Mouse (Mus musculus) lung, embryonic 14.5 days (tissue): ENCODE measurements around the gene Prdm2. TPM values are rescaled to one million over a fixed set of nuclear protein-coding genes. Genes with fewer than 3 reads are reported as not detected.

Experiments used
- ATAC-seq: fragments of 200-750 bp; cut with Nextera tagmentation; 2 replicates; pipeline ENCODE4 v1.8.0; 2017; ENCODE audit warnings: mild to moderate bottlenecking, moderate TSS enrichment, moderate library complexity; ENCODE audit not compliant: insufficient read depth
- DNase-seq: peaks from one replicate; pipeline ENCODE4 v3.0.0-alpha.2; 2015
- H3K27ac ChIP-seq: fragments of 300-500 bp; sonication (generic); 2 replicates; pipeline ENCODE4 v1.5.1; 2014; ENCODE audit warnings: low read depth, mild to moderate bottlenecking, moderate library complexity
- H3K27me3 ChIP-seq: fragments of 300-500 bp; sonication (generic); 2 replicates; pipeline ENCODE4 v1.6.1; 2014; ENCODE audit warnings: low read length, control low read depth; ENCODE audit not compliant: insufficient read depth
- H3K36me3 ChIP-seq: fragments of 300-500 bp; sonication (generic); 2 replicates; pipeline ENCODE4 v1.6.1; 2014; ENCODE audit warnings: control low read depth; ENCODE audit not compliant: insufficient read depth
- H3K4me1 ChIP-seq: fragments of 300-500 bp; sonication (generic); 2 replicates; pipeline ENCODE4 v1.6.1; 2014; ENCODE audit warnings: antibody characterized with exemption, control low read depth; ENCODE audit not compliant: insufficient read depth
- H3K4me2 ChIP-seq: fragments of 300-500 bp; sonication (generic); 2 replicates; pipeline ENCODE4 v1.6.1; 2014; ENCODE audit warnings: mild to moderate bottlenecking
- H3K4me3 ChIP-seq: fragments of 300-500 bp; sonication (generic); 2 replicates; pipeline ENCODE4 v1.5.1; 2014; ENCODE audit warnings: low read depth, low read length
- H3K9ac ChIP-seq: fragments of 300-500 bp; sonication (generic); 2 replicates; pipeline ENCODE4 v1.6.1; 2014
- H3K9me3 ChIP-seq: fragments of 300-500 bp; sonication (generic); 2 replicates; pipeline ENCODE4 v1.6.1; 2016; ENCODE audit warnings: low read depth, low read length, control low read depth
- CTCF ChIP-seq: IDR thresholded peaks from 2 replicates; pipeline ENCODE4 v1.5.1; 2016; ENCODE audit warnings: antibody characterized with exemption, low read depth
- WGBS: fragments of 180-500 bp; shearing (Covaris S2); extraction: QIAGEN DNeasy Blood & Tissue Kit; methylation state at CpG from one replicate; pipeline ENCODE4 v1.1.7; 2014; 5-methylcytosine and 5-hydroxymethylcytosine counted together
- polyA plus RNA-seq: library from polyadenylated mRNA; unstranded; fragments of >200 nt; fragmentation: Nextera tagmentation; extraction: Ambion mirVana; gene quantifications from 2 replicates; pipeline ENCODE4 v1.2.1, GENCODE M21; 2014

Prdm2 gene
- polyA plus RNA-seq, 1 experiment from 2014 or later: 12.0 TPM

GRCm38 (mm10) chr4:143121174-143121573, 91.6 kb downstream of the Prdm2 start:
- Histone ChIP-seq H3K36me3 (peaks cover 11% of the 10 kb centered on the region; the same call in 1 of the 2 replicates), H3K4me2 (no peak overlapping the region), H3K9ac (no peak overlapping the region), H3K27ac (no peak overlapping the region), H3K9me3 (no peaks in the 10 kb centered on the region), H3K4me3 (no peak overlapping the region), H3K4me1 (no peaks in the 10 kb centered on the region), H3K27me3 (no peaks in the 10 kb centered on the region)
- ATAC-seq (no peak), DNase-seq (no peak)
- WGBS: 83% methylated on average over 3 of the region's 3 CpGs
- no peak for TF ChIP-seq CTCF

GRCm38 (mm10) chr4:143120008-143120407, 92.8 kb downstream of the Prdm2 start:
- Histone ChIP-seq H3K27me3 (no peaks in the 10 kb centered on the region), H3K4me2 (no peak overlapping the region), H3K9me3 (no peaks in the 10 kb centered on the region), H3K27ac (no peak overlapping the region), H3K4me1 (no peaks in the 10 kb centered on the region), H3K36me3 (peaks cover 11% of the 10 kb centered on the region; the same call in 1 of the 2 replicates), H3K4me3 (no peak overlapping the region), H3K9ac (no peak overlapping the region)
- TF ChIP-seq CTCF: no peak
- 88% methylated on average over 8 of the region's 8 CpGs for WGBS
- DNase-seq (no peak), ATAC-seq (no peak)

GRCm38 (mm10) chr4:143118843-143119242, 94.0 kb downstream of the Prdm2 start:
- no peak for DNase-seq
- no peak overlapping the region for H3K4me2 ChIP-seq
- H3K9me3 ChIP-seq: no peaks in the 10 kb centered on the region
- no peaks in the 10 kb centered on the region for H3K27me3 ChIP-seq
- H3K9ac ChIP-seq: no peak overlapping the region
- 43% methylated on average over 4 of the region's 4 CpGs for WGBS
- no peak overlapping the region for H3K27ac ChIP-seq
- H3K4me1 ChIP-seq: no peaks in the 10 kb centered on the region
- TF ChIP-seq CTCF: no peak
- H3K36me3 ChIP-seq: 0 out of 2 replicates have a peak, but pooled peaks cover 11% of the 10 kb centered on the region
- no peak for ATAC-seq
- H3K4me3 ChIP-seq: no peak overlapping the region

- Histone ChIP-seq H3K4me2 (no peak overlapping the region), H3K27me3 (no peaks in the 10 kb centered on the region), H3K4me3 (no peak overlapping the region), H3K27ac (no peak overlapping the region), H3K36me3 (peaks cover 10% of the 10 kb centered on the region), H3K9ac (no peak overlapping the region), H3K9me3 (no peaks in the 10 kb centered on the region), H3K4me1 (no peaks in the 10 kb centered on the region)
- no peak for TF ChIP-seq CTCF
- WGBS: 52% methylated on average over 12 of the region's 12 CpGs
- ATAC-seq (no peak), DNase-seq (peak; percentile 38)
These were observed 96.9 kb downstream of the Prdm2 start for GRCm38 (mm10) chr4:143115851-143116250.

- H3K9me3 ChIP-seq: no peaks in the 10 kb centered on the region
- H3K27me3 ChIP-seq: no peaks in the 10 kb centered on the region
- no peak overlapping the region for H3K27ac ChIP-seq
- peaks cover 18% of the 10 kb centered on the region for H3K36me3 ChIP-seq
- no peak for TF ChIP-seq CTCF
- no peak overlapping the region for H3K9ac ChIP-seq
- H3K4me1 ChIP-seq: no peaks in the 10 kb centered on the region
- DNase-seq (no peak), ATAC-seq (no peak)
- H3K4me3 ChIP-seq: no peak overlapping the region
- WGBS: 60% methylated on average over 21 of the region's 21 CpGs
- H3K4me2 ChIP-seq: no peak overlapping the region
These were observed 98.4 kb downstream of the Prdm2 start for GRCm38 (mm10) chr4:143114232-143114979.

- Histone ChIP-seq H3K4me3 (no peak overlapping the region), H3K36me3 (peaks cover 32% of the 10 kb centered on the region), H3K27me3 (no peaks in the 10 kb centered on the region), H3K4me2 (no peak overlapping the region), H3K4me1 (no peaks in the 10 kb centered on the region), H3K27ac (no peak overlapping the region), H3K9ac (no peak overlapping the region), H3K9me3 (no peaks in the 10 kb centered on the region)
- WGBS: 41% methylated on average over 6 of the region's 6 CpGs
- TF ChIP-seq CTCF: peak; percentile 76
- DNase-seq: peak; percentile 72
- no peak for ATAC-seq
These were observed 99.8 kb downstream of the Prdm2 start for GRCm38 (mm10) chr4:143112985-143113384.

GRCm38 (mm10) chr4:143112439-143112838, 100.4 kb downstream of the Prdm2 start:
- H3K36me3 ChIP-seq: peaks cover 36% of the 10 kb centered on the region
- WGBS: 93% methylated on average over 2 of the region's 2 CpGs
- DNase-seq (no peak), ATAC-seq (no peak)
- H3K27ac ChIP-seq: no peak overlapping the region
- no peaks in the 10 kb centered on the region for H3K27me3 ChIP-seq
- no peak overlapping the region for H3K4me3 ChIP-seq
- no peaks in the 10 kb centered on the region for H3K4me1 ChIP-seq
- no peak overlapping the region for H3K9ac ChIP-seq
- no peaks in the 10 kb centered on the region for H3K9me3 ChIP-seq
- TF ChIP-seq CTCF: no peak
- no peak overlapping the region for H3K4me2 ChIP-seq
